Mouse (Mus musculus) splenic B cell, adult 2 months (primary cell): Measurements from ENCODE around the gene Alpk1.
A peak's percentile ranks its signal among the peaks of the same experiment; 100 is the strongest.

Source experiments
- DNase-seq: peaks from one replicate; pipeline ENCODE4 v3.0.0-alpha.2; 2011; ENCODE audit warnings: low read depth, low spot score
- H3K27me3 ChIP-seq: 2 replicates; pipeline ENCODE4 v1.6.1; 2012; ENCODE audit warnings: mild to moderate bottlenecking, low read length, moderate library complexity, mixed read lengths; ENCODE audit not compliant: control insufficient read depth, poor library complexity, insufficient read depth, severe bottlenecking
- H3K36me3 ChIP-seq: 2 replicates; pipeline ENCODE4 v1.6.1; 2012; ENCODE audit warnings: mild to moderate bottlenecking, low read length, moderate library complexity, mixed read lengths; ENCODE audit not compliant: control insufficient read depth, poor library complexity, insufficient read depth, severe bottlenecking

Gene Alpk1

DNA sequence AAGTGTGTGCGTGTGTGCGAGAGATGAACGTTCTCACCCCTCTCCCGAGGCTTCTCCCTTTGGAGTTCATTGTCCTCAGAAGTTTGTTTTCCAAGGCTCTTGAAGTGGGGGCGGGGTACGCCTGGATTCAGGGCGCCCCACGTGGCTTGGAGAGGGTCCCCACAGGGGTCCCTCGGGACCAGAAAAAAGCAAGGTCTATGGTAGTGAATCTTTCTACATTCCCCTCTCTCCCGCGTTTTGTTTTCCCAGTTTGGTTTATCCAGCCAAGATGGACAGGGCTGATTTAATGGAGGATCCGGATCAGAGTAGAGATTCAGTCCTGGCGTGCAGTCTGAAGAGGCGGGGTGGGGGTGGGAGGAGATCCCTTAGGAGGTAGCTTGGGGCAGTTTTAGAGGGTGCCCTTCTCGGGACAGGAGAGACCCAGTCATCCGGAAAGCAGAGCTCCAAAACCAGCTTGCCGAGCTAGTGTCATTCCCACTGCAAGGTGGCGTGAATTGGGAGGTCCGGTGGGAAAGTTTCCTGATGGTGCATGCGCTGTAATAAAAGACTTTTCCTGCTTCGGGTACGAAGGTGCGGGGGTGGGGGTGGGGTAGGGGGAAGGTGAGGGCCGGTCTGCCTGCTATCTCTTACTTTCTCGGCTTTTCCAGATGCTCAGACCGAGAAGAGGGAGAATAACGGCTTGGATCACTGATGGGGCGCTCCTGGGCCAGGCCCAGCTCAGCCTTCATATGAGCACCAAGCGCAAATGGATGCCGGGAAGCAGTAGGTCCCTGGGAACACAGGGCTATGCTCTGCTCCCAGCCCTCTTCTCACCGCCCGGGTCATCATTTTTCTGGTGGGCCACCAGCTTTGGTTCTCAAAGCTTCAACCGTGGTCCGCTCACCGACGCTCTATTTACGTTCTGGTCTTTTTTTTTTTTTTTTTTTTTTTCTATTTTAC lies 139.3 kb downstream of the Alpk1 start:
- DNase-seq: no peak
- Histone ChIP-seq H3K27me3 (peaks cover 5% of the 10 kb centered on the region), H3K36me3 (no peaks in the 10 kb centered on the region)

GRCm38 (mm10) chr3:127639875-127640761 lies 140.2 kb downstream of the Alpk1 start:
- peaks cover 5% of the 10 kb centered on the region for H3K27me3 ChIP-seq
- peak; percentile 66 for DNase-seq

GRCm38 (mm10) chr3:127634984-127635349 lies 145.4 kb downstream of the Alpk1 start:
- no peaks in the 10 kb centered on the region for H3K36me3 ChIP-seq
- peaks cover 3% of the 10 kb centered on the region for H3K27me3 ChIP-seq
- DNase-seq: no peak

More at GRCm38 (mm10) chr3:127639875-127640761, 140.2 kb downstream of the Alpk1 start:
- no peaks in the 10 kb centered on the region for H3K36me3 ChIP-seq

- DNase-seq: peak; percentile 78
- Histone ChIP-seq H3K27me3 (peaks cover 4% of the 10 kb centered on the region; the same call in 1 of the 2 replicates), H3K36me3 (no peaks in the 10 kb centered on the region)
Observed at GRCm38 (mm10) chr3:127634101-127634983, 146.0 kb downstream of the Alpk1 start.

DNA sequence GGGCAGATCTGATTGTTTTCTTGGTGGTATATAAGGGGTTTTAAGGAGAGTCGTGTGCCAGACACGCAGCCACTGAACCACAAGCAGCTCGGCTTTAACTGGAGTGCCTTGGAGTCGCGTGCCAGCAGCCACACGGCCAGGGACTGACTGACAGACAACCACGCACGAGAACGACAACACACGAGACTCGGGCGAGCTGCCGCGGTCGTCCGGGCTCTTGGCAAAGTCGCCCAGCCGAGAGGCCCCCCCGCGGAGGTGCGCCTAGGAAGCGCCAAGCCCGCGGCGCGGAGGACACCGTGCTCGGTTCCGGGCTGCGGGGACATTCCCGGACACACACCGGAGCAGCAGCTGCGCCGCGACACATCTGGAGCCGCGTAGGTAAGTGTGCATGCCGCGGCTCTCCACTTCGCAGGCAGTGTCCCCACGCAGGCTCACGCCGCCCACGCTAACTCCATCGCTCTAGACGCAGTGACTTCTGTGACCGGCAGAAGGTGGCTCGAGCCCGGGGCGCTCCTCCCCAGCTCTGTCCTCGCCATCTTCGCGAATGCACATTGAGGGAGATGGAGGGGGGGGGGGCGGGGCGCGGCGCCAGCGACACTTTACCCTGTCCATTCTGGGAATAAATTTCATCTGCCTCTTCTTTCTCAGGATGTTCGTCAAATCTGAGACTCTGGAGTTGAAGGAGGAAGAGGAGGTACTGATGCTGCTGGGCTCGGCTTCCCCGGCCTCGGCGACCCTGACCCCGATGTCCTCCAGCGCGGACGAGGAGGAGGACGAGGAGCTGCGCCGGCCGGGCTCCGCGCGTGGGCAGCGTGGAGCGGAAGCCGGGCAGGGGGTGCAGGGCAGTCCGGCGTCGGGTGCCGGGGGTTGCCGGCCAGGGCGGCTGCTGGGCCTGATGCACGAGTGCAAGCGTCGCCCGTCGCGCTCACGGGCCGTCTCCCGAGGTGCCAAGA lies 147.0 kb downstream of the Alpk1 start, which contains the start of gene Neurog2:
Gene Neurog2, plus strand, starts transcription at position 56 of the 953 bp plus-strand sequence.
- DNase-seq: peak; percentile 65
- no peaks in the 10 kb centered on the region for H3K36me3 ChIP-seq
- H3K27me3 ChIP-seq: peaks cover 4% of the 10 kb centered on the region; the same call in 1 of the 2 replicates

GRCm38 (mm10) chr3:127632531-127632930 lies 147.8 kb downstream of the Alpk1 start:
- peak; percentile 40 for DNase-seq
- Histone ChIP-seq H3K36me3 (no peaks in the 10 kb centered on the region), H3K27me3 (peaks cover 4% of the 10 kb centered on the region; the same call in 1 of the 2 replicates)

DNA sequence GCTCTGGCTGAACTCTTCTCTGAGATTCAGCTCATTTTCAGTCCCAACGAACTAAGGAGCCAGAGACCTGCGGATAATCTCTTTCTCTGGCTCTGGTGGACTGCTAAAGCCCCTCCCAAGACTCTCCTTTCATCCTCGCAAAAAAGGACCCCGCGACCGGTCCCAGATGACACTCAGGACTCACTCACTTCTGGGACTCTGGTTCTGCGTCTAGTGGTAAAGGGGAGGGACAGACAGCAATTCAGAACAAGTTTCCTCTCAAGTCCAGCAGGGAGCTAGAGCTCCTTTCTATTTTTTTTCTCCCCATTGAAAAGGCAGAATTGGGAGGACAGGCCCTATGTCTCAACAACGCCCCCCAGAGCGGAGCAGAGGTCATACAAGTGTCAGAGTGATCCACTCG lies 148.7 kb downstream of the Alpk1 start:
- Histone ChIP-seq H3K27me3 (peaks cover 4% of the 10 kb centered on the region; the same call in 1 of the 2 replicates), H3K36me3 (no peaks in the 10 kb centered on the region)
- DNase-seq: peak; percentile 36

DNA sequence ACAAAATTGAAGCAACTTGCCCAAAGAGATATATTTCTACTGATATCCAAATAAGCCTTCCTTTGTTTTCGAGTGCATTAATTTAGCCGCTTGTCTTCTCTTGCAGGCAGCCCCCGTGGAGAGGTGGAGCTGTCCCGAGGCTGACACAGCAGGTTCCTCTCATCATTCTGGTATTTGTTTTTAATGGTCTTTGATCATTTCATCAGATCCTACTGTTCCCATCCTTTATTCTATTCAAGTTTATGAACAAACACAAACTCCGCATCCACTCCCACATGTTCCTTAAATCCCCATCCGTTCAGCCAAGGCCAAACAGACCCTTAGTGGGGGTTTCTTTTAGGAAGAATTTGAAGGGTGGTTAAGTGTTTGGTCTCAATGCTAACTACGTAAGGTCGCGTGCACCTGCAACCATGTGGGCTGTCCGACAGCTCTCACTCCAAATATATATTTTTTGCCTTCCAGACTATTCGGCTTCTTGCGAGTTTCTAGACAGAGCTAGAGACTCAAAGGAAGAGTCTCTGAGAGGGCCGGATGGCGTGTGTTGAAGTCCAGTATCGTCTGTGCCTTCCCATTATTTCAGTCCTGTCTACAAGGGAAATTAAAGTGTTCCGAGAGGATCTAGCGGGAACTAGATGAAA lies 149.5 kb downstream of the Alpk1 start:
- no peaks in the 10 kb centered on the region for H3K36me3 ChIP-seq
- peak; percentile 20 for DNase-seq
- H3K27me3 ChIP-seq: peaks cover 4% of the 10 kb centered on the region; the same call in 1 of the 2 replicates

GRCm38 (mm10) chr3:127630190-127630589 lies 150.1 kb downstream of the Alpk1 start:
- DNase-seq: peak; percentile 14
- Histone ChIP-seq H3K27me3 (peaks cover 4% of the 10 kb centered on the region), H3K36me3 (no peaks in the 10 kb centered on the region)

DNA sequence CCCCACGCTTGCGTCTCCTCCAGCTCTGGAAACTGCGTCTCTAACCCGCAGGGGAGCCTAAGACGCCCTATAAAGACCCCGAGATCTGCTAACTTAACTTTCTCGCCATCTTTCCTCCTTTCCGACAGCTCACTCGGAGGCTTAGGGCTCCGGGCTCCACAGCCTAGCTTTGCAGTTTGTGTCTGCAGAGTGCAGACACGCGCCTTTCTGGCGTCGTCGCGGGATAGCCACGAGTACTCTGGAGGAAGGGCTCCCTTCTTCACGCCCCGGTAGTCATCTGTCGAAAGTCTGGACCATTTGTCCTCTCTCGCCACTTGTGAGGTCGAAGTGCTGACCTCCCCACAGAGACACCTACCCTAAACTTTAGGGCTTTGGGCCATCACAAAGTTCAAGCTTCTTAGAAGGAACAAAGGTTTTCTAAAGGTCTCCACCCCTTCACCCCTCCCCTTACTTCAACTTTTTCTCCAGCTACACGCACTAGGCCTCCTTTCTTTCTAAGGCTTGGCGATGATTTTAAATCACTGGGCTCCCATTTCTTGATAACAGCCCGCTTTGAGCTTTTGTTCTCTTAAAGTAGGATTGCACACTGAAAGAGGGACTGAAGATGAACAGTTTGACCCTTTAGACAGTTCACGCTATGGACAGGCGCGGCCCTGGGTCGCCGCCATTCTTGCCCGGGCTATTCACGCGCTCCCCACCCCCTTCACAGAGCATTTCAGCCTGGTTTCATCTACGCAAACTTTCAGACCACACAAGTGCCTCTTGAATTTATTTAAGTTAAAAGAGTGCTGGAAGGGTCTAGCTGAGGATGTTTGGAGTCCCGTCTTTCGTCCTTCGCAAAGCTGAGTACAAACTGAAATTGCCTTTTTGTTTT lies 151.8 kb downstream of the Alpk1 start:
- DNase-seq: peak; percentile 19

GRCm38 (mm10) chr3:127627956-127628310 lies 152.4 kb downstream of the Alpk1 start:
- Histone ChIP-seq H3K36me3 (no peaks in the 10 kb centered on the region), H3K27me3 (peaks cover 1% of the 10 kb centered on the region)
- no peak for DNase-seq

More for the DNA sequence above, 151.8 kb downstream of the Alpk1 start:
- peaks cover 1% of the 10 kb centered on the region for H3K27me3 ChIP-seq
- no peaks in the 10 kb centered on the region for H3K36me3 ChIP-seq
